Mouse (Mus musculus) cerebellum, adult 11 months (tissue): Measurements from ENCODE around the gene Rem2.

Experiments
- DNase-seq: peaks from one replicate; pipeline ENCODE4 v3.0.0; 2022

Gene Rem2

GRCm38 (mm10) chr14:54443712-54444618 lies 31.9 kb upstream of the Rem2 start:
- no peak for DNase-seq

DNA sequence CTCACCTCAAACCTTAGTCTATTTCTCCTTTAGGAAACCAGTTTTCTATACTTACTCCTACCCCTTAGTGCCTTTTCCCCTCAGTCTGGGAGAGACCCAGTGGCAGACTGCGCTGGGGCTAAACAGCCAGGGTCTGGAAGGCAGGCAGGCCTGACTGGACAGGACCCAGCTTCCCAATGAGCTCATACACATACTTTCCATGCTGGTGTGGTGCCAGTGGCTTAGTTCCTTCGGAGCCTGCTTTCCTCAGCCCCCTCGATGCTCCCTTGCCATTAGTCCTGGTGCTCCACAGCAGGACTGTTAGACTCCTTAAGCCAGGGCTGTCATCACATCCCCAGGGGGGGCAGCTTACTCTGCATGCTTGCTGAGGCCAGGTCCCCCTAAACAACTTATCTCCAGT lies 30.4 kb upstream of the Rem2 start:
- no peak for DNase-seq

DNA sequence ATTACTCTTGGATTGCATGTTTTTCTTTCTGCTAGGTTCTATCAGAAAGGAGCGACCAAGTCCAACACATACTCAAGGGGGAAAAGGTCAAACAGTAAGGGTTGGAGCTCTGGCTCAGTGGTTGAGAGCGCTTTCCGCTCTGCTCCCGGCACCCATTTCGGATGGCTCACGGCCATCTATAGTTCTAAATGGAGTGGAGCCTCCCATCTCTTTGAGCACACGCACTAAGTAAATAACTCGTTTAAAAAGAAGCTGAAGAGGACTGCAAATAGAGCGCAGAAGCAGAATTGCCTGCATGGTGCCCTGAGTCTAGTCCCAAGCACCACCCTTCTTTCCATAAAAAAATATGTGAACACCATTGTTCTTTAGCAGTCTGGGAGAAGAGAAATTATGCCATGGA lies 22.3 kb upstream of the Rem2 start:
- DNase-seq, result no peak

DNA sequence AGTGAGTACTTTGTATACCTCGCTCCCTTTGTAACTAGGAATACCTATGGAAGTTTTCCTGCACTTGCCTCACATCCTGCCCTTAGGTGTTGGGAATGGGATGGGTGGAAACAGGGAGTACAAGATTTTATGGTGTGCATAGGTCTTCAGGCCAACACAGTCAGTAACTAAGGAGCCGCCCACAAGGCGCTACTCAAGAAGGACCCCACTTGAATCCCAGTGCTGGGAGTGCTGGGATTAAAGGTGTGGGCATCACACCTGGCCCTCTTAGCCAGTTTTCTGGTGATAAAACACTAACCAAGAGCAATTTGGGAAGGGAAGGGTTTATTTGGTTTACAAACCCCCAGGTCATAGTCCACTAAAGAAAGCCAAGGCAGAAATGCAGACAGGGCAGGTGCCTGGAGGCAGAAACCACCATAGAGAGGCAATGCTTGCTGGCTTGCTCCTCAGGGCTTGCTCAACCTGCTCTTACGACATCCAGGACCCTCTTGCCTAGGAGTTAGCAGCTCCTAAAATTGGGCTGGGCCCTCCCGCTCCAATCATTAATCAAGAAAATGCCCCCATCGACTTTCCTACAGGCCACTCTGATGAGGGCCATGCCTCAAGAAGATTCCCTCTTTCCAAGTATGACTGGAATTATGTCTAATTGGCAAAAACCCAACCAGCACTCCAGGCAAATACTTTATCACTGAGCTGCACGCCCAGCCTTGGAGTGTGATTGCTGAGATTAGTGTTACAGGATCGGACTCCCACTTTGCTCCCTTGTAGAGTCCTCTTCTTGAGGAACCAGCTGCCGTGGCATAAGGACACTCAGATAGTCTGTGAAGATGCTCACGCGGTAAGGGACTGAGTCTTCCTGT lies 21.0 kb upstream of the Rem2 start:
- DNase-seq, result no peak

- no peak for DNase-seq
Measured at GRCm38 (mm10) chr14:54457907-54458569, 17.9 kb upstream of the Rem2 start.

- DNase-seq, result no peak
Measured at GRCm38 (mm10) chr14:54462146-54462545, 13.8 kb upstream of the Rem2 start.

GRCm38 (mm10) chr14:54463108-54463958 lies 12.6 kb upstream of the Rem2 start:
- DNase-seq, result no peak

GRCm38 (mm10) chr14:54463959-54464292 lies 12.0 kb upstream of the Rem2 start, which contains the start of gene Lrp10:
Gene Lrp10, plus strand, starts transcription at chr14:54464137.
- DNase-seq, result peak; percentile 84

DNA sequence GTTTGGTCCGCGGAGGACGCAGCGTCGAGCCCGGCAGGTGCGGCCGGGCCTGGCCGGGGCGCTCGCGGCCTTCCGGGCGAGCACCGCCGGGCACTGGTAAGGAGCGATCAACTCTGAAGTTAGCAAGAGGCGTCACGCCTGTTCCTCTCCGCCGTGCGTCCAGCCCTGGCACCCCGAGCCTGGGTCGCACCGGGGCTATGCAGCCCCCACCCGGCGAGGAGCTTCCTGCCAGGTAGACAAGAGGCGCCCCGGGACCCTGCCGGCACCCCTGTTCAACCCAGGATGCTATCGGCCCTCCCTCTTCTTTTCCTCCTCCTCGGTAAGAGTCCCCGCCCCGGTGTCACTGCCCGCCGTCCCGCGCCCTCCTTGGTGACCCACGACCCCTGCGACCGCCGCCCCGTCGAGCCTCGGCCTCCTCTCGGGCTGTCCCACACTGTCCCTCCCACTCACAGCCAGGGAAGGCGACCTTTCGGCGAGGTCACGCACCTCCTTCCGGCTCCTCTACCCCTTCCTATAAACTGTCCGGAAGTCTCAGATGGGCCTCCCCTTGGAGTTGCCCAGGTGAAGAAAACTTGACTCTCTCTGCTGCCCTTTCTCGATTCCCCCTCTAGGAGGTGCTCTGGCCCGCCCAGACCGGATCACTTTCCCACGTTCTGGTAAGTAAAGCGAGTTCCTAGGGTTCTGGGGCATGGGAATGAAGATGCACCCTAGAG lies 11.5 kb upstream of the Rem2 start:
- DNase-seq, result peak; percentile 61

- DNase-seq, result no peak
Measured at GRCm38 (mm10) chr14:54471467-54471866, 4.4 kb upstream of the Rem2 start.

GRCm38 (mm10) chr14:54472671-54473070 lies 3.2 kb upstream of the Rem2 start:
- no peak for DNase-seq

- no peak for DNase-seq
Measured at GRCm38 (mm10) chr14:54474744-54475143, 1.2 kb upstream of the Rem2 start.

- DNase-seq, result no peak
Measured at GRCm38 (mm10) chr14:54477172-54477909, 1.4 kb downstream of the Rem2 start.

GRCm38 (mm10) chr14:54479451-54479920 lies 3.6 kb downstream of the Rem2 start:
- no peak for DNase-seq

DNA sequence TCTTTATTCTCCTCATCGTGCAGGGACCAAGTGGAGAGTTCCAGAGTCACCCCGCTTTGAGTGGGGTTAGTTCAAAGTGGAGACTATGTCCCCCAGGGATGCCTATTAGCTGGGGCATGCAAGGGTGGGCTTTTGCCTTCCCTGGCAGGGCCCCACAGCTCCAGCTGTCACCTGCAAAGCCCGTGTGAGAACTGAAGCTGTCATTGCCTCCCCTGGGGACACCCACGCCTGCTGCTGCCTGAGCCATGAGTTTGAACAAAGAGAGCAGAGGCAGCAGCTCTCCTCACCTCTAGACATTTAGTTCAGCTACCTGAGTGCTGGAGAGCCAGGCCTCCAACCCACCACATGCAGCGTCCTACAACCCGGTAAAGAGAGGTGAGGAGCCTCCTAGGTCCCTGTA lies 4.8 kb downstream of the Rem2 start:
- no peak for DNase-seq

DNA sequence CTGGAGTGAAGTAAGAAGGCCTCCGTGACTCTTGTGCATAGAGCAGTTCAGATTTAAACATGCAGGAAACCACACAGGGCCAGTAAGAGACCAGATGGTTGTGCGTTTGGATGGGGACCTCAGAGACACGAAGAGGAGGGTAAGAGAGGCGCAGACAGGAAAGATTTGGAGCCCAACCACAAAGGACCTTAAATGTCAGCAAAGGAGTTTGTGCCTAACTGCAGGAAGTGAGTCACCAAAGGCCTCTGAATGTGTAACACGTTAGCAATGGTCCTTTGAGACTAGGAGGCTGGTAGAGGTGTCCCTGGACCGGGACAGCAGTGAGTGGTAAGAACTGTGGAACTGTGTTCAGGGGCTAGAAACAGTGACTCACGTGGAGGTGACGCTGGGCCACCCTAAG lies 5.5 kb downstream of the Rem2 start:
- no peak for DNase-seq

GRCm38 (mm10) chr14:54482498-54482897 lies 6.6 kb downstream of the Rem2 start:
- no peak for DNase-seq

DNA sequence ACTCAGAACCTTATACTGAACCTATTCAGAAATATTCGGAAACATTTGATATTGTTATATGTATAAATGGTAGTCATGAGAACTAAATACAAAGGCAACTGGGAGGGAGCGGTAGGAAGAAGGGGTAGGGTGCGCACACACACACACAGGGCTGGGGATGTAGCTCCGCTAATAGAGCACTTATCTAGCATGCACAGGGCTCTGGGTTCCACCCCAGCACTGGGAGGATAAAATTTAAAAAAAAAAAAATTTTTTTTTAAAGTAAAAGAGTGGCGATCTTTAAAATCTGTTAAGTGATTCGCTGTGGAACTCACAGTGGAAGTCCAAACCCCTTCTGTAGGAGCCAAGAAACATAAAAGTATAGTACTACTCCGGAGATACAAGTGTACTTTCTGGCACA lies 10.0 kb downstream of the Rem2 start:
- DNase-seq, result no peak

DNA sequence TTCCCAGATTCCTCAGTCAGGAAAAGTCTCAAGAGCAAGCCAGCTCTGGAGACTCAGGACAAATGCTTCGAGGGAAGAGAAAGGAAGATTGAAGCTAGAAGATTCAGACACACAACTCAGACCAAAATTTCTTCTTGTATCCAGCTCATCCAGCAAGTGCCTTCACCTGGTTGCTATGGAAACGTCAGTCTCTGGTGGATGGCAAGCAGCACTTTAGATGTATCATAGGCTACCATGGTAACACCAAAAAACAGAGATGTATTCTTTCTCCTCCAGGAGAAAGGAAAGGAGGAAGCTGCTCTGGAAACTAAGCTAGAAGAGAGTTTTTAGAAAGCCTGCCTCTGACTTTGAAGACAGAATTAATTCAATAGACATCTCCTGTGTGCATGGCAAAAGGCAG lies 11.8 kb downstream of the Rem2 start:
- DNase-seq, result no peak

GRCm38 (mm10) chr14:54488350-54488749 lies 12.4 kb downstream of the Rem2 start:
- DNase-seq, result no peak
